Mouse (Mus musculus) regulatory T cell (primary cell): ENCODE data around the gene Als2cr12.
"Not testable (repeated sequence)": the region's sequence is repeated elsewhere in the genome, so short reads cannot be mapped to it uniquely, and the experiment has no call there.

ENCODE experiments used
- in situ Hi-C: fragments of 300-600 bp; cut with MboI, MseI; formaldehyde crosslinking; loops from one replicate; pipeline ENCODE4 v1.15.1; 2025; ENCODE audit warnings: high pct_unique_total_duplicates

Als2cr12 gene

DNA sequence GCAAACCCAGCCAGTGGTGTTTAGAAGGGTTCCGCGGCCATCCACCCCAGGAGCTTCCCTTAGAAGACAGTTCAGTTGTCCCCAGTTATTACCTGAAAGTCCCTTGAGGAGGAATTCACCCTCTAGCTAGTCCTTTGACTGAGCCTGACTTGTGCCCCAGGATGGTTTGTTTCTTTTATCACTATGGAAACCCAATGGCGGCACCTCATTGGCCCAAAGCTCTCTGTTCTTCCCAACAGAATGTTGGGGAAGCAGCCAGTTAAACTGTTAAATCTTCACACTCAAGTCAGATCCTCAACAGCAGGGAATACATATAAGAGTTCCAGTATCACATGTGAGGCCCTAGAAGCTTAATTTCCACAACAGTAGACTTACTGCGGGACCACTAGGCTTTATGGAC is at the start of gene Als2cr12:
Als2cr12 (minus strand) TSS at position 180 of the 400 bp plus-strand sequence.
- in situ Hi-C loops: not testable (repeated sequence)

DNA sequence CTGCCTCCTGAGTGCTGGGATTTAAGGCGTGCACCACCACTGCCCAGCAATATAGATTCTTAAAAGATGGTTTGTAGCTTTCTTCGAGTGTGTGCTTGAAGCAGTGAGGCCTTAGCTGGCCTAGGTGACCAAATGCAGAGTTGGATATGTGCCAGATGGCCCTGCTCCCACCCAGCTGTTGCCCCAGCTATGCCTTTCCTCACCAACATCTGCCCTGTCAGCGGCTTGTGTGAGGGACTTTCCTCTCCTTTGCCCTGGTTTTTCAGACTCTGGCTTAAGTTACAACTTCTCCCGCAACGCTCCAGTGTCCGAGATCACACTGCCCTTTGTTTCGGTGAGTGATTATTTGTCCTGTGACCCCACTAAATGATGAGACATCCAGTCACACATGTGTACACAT is 48.9 kb upstream of the Als2cr12 start:
- in situ Hi-C loops: no loop called here

DNA sequence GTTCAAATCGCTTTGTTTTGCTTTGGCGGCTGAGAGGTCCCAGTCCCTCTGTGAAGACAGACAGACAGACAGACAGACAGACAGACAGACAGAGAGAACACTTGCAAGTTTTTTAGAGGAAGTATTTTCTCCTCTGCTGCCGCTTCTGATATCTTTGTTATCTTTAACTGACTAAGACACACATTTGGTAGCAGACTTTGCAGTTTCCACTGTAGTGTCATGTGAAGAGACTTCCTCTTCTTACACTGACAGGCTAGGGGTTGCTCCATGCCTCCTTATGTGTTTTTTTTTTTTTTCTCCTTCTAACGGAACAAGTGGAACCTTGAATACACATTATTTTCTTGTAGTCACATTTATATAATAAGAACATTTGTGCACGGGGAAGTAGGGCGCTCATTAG is 47.5 kb upstream of the Als2cr12 start:
- in situ Hi-C loops: no loop called here

DNA sequence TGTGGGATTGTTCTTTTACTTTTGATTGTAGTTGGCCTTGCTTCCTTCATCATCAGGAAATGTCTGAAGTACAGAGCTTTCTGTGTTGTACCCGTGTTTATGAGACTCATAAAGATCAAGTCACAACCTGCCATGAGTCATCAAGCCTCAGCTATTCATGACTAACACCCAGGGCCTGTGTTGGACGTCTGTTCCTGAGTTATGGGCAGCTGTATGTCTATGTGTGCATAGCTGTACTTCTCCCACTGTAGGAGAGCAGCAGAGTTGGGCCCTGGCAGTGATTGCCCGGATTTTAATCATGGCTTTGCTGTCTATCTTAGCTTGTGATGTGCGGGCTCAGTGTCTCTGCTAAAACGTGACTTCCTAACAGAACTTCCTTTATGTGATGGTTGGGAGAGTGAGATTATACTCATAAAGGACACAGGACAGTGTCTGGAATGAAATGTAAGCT is 46.8 kb upstream of the Als2cr12 start:
- in situ Hi-C loops: no loop called here

DNA sequence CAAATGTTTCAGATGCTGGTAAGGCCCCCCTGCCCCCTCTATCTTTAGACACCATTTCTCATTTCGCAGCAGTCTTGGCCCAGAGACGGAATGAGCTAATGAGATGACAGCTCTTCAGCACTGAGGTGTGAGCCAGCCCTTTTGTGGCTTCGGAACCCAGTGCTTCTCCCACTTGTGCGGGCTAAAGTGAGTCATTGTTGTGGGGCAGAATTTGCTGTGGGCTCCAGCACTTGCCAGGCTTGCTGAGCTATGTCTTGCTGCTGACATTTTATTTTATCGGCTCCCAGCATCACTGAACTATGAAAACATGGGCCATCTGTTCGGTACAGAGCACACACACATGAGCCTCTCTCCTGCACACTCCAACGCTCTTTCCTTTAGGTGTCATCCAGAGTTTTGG is 43.7 kb upstream of the Als2cr12 start:
- in situ Hi-C loops: no loop called here

DNA sequence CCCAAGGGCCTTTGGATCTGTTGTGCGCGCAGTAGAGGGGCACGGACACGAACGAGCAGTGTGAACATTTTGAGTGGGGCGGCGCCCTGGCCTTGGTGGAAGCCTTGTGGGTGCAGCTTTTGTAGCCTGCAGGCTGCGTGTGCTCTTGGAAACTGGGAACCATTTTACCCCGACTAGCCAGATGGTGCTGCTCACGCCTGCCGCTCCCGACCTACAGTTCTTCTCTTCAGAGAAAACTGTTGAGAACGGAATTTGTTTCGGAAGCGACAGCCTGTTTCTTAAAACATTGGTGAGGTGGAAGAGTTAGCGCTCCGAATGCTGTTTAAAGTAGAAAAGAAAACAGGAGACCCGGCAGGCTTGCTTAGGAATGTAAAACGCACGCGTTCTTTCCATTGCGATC is 41.2 kb upstream of the Als2cr12 start:
- in situ Hi-C loops: no loop called here

DNA sequence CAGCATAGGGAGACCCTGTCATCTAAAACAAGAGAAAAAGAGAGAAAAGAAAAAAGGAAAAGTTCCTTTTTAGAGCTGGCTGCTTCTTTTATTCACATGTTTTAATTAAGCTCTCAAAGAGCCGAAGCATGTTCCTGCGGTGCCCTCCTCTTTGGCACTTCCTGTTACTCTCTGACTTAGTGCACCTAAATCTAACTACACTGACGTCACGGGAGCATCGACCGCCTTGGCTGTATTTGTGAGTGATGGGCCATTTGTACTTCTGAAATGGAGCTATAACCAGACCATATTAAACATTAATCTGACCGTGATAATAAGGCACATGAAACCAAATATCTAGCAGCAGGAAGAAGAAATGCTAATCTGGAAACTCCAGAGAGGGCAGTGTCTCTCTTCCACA is 40.2 kb upstream of the Als2cr12 start:
- in situ Hi-C loops: no loop called here

DNA sequence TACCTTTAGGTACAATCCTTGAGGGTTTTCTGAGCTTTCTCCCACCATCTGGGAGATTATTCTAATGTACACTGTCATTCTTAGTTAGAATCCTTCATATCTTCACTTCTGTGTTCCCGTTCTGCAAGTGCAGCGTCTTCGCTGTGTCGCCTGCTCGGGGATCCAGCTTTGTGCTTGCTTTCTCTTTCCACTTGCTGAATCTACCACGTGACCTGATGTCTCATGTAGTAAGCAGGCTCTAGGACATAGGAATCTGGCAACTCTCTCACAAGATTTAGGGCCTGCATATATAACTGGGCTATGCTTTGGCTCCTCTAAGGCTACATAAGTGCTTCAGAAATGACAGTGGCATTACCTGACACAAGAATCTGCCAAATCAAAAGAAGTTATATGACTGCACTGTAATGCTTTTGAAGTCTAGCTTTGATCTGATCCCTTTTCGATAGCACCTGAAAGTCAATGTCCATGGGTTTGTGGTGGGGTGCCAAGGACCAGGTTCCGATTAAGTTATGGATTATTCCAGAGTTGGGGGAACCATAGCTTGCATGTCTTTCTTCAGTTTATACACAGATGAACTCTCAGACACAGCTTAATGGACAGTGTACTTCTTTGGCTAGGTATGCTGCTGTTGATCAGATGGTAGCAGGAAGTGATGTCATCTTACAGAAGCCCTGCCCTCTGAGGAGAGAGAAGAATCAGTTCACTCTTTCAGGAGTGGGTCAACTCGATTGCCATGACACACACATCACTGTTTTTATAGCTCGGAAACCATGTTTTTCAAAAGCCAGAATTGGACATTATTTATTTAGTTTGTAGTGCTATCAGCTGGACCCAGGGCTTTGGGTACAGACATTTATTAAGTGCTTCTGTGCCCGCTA is 38.5 kb upstream of the Als2cr12 start:
- in situ Hi-C loops: no loop called here

DNA sequence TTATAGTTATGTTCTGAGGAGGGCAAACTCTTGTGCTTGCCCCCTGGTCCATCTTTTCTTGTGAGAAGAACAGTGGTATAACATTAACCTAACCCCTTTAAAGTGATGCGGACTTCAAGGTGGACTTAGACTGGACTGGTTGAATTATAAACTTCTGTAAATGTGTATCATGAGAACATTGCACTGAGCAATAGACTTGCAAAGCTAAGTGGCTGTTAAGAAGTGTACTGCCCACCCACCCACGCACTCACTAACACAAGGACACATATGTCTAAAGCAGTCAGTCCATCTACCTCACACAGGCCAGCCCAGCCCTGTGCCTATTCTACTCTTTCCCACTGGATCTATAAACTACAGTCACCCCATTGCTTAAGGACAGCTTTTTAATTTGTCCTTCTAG is 37.8 kb upstream of the Als2cr12 start:
- in situ Hi-C loops: no loop called here

DNA sequence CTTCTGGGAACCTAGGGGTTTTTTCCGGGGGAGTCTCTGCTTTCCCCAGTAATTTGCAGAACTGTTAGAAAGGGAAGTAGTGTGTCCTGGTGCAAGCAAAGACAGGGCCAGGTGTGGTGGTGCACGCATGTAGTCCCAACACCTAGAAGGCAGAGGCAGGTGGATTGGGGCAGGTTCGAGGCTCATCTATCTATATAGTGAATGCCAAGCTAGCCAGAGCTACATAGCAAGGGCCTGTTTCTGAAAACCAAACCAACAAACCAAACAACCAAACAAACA is 32.7 kb upstream of the Als2cr12 start:
- in situ Hi-C loops: no loop called here

DNA sequence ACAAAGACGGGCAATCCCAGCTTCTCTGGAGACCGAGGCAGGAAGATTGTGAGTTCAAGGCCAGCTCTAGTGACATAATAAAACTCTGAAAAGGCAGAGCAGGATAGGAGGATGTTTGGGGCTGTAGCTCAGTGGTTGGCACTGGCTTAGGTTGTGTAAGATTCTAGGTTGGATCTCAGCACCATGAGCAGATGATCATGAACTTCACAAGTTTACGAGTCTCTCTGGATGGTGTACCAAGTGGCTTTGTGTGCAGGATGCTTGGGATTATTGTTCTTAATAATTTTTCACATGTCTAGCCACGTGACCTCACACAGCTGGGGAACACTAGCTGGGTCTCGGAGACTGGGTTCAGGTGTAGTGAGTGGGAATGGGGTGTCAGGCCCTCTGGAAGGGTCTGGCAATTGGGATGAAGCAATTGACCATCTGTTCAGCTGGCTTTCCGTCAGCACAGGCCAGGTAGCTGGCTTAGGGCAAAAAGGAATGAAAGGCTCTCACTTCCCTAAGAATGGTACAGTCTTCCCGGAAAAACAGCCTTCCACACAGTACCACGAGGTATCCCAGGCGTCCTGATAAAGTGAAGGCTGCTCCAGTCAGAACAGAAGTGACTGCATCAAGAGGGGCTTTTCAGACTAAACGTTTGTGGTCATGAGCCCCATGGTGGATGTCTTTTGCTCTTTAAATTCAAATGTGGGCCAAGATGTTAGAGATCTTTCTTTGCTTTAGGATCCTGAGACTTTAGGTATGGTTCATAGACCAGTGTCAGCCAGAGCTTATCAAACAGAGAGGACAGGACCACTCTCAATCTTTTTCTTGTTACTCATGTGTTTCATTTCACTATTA is 32.2 kb upstream of the Als2cr12 start:
- in situ Hi-C loops: no loop called here

DNA sequence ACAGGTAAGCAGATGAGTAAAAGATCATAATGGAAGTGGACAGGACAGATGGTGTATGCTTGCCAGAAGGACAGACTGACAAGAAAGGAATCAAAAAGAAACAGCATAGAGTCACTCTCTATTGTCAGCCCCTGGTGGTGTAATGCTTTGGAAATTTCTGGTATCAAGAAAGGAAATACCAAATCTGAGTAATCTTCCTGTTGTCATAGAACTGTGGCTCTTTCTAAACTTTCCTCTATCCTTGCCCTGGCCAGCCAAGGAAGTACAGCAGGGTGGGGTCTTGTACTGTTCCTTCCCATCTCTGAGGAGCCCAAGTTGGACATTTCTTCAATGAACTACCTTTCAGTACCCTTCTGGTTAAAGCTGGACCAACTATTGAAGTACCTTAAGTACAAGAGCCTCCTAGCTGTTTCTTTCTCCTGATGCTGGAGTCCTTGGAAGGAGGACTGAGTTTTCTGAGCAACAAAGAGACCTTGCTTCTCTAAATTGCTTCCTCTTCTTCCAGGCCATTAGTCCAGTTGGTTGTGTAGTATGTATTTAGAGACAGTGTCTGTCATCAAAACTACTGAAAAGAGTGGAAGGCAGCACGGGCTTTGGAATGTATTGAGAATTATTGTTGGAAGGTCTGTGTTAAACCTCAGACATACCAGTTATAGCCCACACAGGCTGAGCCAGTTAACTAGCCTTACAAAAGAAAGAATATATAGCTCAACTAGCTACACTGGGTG is 31.4 kb upstream of the Als2cr12 start:
- in situ Hi-C loops: no loop called here

DNA sequence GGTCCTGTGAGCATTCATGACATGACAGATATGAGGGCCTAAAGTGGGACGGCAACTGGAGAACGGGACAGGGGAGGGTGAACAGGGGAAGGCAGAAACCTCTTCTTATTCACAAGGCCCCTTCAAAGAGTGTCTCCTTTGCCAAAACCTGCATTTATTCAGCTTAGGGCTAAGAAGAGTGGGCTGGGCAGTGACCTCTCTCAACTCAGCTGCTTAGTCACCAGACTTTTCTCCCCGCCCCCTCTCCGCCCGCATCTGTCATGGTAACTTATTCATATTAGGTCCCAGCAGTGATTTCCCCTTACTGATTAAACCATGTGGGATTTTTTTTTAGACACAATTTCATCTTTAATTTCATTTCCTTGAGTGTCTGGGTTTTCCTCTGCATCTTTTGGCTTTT is 30.0 kb upstream of the Als2cr12 start:
- in situ Hi-C loops: no loop called here

DNA sequence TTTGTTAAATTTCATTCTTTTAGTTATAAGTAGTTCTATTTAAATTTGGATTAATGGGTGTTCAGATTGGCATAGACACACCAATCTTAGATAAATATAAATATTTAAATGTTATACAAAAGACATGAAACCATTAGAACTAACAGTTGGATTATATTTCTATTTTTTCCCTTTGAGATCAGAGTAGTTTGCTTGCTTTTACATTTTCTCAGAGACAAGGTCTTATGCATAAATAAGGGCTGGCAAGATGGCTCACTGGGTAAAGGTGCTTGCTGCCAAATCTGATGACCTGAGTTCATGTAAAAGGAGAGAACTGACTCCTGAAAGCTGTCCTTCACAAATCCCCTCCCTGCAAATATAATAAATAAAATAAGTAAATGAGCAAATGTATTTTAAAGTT is 29.3 kb upstream of the Als2cr12 start:
- in situ Hi-C loops: no loop called here

DNA sequence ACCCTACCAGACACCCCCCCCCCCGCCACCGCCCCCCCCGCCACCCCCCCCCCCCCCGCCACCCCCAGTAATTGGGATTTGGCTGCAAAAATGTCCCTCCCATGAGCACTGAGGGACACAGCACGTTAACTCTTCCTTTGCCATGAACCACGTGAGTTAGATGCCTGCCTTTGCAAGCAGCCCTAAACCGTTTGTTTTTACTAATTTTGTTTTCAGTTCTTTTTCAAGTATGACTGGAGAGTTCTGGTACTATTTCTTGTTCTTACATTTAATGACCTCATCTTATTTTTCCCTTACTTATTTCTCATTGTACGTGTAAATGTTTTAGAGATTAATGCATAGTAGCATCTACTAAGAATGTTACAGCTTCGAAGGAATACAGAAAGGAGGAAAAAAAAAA is 28.7 kb upstream of the Als2cr12 start:
- in situ Hi-C loops: no loop called here

DNA sequence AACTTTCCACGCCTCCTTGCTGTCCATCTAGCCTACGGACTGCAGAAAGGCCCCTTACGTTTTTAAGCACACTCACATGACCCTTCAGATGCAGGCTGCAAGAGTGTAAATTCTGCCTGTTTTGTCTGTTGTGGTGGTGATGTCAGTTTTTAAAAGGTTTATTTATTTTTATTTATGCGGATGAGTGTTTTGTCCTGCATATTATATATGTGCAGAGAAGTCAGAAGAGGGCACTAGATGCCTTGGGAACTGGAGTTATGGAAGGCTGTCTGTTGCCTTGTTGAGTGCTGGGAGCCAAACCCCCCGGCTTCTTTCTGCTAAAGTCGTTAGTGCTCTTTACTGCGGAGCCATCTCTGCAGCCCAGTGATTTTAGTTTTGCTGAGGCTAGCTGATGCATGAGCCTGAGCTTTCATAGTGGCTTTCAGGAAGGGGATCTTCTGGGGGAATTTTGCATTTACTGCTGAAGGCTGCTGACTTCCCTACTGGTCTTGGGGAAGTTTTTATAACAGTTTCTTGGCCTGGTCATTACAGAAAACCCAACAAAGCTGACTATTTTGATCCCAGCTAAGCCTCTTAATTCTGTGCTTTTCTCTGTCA is 28.1 kb upstream of the Als2cr12 start:
- in situ Hi-C loops: no loop called here

DNA sequence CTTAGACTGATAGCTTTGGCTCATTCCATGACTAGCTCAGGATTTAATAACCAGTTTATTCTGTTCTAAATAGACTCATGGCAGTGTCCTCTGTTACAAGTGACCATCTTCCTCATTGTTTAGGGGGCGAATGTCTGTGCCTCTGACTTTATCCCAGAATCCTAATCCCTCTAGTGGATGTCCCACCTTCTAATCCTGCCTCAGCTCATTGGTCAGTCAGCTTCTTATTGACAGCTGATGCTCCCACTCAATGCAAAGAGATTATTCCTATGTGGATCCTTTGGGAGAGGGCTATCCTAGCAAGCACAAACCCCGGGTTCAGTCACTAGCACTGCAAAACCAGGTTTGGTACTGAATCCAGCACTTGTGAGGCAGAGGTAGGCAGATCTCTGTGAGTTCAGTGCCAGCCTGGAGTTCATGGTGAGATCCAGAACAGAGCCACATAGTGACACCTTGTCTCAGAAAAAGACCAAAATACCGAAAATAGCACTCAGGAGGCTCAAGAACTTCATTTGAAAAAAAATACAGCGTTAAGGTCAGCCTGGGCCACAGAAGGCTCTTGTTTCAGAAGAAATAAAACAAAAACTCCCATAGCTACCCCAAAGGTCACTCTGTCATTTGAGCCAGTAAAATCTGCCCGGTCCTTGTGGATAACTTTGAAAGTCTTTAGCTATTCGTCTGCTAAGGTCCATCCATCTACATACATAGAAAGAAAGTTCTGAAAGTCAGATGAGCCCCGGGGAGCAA is 27.4 kb upstream of the Als2cr12 start:
- in situ Hi-C loops: no loop called here

DNA sequence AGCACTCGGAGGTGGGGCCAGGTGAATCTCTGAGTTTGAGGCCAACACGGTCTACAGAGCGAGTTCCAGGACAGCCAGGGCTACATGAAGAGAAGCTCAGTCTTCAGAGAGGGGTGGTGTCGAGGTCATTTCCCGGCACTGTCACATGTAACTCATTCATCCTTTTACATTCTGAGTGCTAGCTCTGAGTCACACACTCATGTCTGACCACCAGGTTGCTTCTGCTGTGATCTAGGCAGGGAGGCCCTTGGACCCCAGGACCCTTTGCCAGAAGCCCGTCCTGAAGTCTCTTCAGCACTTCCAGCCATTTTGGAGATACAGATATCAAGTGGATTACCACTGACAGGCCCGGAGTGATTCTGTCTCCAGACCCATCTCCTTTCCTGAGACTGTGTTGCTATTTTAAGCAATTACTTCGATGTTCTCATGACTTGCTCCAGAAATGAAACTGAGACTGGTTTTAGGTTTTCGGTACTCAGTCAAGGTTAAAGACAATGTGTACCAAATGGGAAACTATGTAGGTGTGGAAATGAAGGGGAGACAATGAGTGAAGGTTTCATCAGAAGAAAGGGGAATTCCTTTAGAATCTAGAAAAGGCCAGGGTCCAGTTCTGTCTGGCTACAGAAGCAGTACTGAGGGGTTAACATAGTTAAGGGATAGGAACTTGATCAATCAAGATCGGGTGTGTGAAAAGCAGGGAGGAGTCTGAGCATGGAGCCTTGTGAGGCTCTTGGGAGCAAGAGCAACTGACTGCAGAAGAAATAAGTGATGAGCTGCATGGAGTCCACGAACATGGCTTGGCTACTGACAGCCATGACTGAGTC is 26.5 kb upstream of the Als2cr12 start:
- in situ Hi-C loops: no loop called here

DNA sequence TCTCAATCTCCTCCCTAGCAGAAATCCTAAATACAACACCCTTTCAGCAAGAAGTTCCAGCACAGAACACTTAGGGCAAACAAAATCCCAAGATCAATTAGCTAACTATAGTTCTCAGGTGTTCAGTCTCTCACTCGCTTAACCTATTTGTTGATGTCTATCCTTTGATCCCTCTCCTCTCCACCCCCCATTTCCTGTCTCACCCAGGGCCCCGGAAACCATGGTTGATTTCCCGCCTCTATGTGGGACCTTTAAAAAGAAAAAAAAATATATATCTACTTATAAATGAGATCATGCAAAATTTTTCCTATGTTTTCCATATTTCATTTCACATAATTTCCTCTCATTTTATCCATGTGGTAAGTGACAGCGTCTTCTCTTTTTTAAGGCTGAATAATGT is 25.2 kb upstream of the Als2cr12 start:
- in situ Hi-C loops: no loop called here

DNA sequence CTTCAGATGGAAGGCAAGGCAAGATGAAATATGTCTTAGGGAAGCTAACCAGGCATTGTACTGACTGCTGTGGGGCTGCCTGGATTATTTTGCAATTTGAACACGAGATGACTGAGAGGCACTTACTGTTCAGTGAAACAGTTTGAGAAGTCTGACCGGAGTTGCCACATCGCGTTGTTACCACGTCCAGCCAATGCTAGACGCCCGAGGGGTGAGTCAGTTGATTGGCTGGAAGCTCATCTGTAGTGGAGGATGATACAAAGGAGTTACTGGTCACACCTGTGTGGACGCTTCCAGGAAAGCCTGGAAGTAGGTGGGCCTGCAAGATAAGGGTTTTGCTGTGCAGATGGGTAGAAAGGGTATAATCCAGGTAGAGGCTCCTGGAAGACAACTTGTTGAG is 24.3 kb upstream of the Als2cr12 start:
- in situ Hi-C loops: no loop called here
